Mouse (Mus musculus) liver, postnatal 0 days (tissue): Measurements from ENCODE around the gene Sipa1l1.

Experiments
- CTCF ChIP-seq: sonication (generic); IDR thresholded peaks from 2 replicates; pipeline ENCODE4 v1.5.1; 2016; ENCODE audit warnings: antibody characterized with exemption, low read depth
- EP300 ChIP-seq: IDR thresholded peaks from 2 replicates; pipeline ENCODE4 v1.6.1; 2016; ENCODE audit warnings: antibody characterized with exemption, low read depth, mild to moderate bottlenecking

DNA sequence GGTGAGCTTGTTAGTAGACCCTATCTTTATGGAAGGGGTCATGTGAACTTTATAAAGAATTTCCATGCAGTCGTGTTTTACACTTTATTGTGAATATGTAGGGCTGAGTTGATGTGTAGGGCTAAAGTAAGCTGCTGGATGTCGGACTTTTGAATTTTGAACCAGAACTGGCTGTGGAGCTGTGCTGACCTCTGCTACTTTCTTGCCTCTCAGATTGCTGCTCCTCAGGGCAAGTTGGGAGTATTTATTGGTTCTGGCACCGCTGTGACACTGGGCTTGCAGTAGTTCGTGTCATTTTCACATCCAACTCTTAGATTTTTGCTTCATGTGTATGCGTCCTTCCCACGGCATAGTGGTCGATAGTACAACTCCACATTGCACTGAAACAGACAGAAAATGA is 49.1 kb downstream of the Sipa1l1 start:
- TF ChIP-seq EP300 = no peak
- TF ChIP-seq CTCF = no peak
